Mouse (Mus musculus): ENCODE results near the gene Fbxl2. TPM values are rescaled to one million over a fixed set of nuclear protein-coding genes. Genes with fewer than 3 reads are reported as not detected.

Fbxl2 gene
- total and polyA plus RNA-seq, 3 experiments = 0.54 to 1.1 (median 0.81) TPM

DNA sequence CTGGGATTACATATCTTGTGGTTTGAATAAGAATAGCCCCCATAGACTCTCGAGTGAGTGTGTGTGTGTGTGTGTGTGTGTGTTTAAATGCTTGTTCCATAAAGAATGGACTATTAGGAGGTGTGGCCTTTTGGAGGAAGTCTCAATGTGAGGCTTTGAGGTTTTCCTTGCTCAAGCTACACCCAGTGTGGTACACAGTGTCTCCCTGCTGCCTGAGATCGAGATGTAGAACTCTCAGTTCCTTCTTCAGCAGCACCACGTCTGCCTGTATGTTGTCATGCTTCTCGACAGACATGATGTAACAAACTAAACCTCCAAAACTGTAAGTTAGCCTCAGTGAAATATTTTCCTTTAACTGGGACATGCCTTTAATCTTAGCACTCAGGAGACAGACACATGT lies 117.4 kb downstream of the Fbxl2 start (continued):
- TF ChIP-seq ZKSCAN1 (IDR thresholded peaks at IDR 0.05; ENCODE audit: borderline replicate concordance, low read depth, low read length) (no peak), ELF1 (IDR thresholded peaks at IDR 0.05; ENCODE audit: low read depth, low read length) (no peak; the same call in 1 of the 2 replicates), MAZ (IDR thresholded peaks at IDR 0.05; ENCODE audit: low read depth, low read length) (no peak), MAX (IDR thresholded peaks at IDR 0.05; ENCODE audit: low read length) (no peak; the same call in 1 of the 2 replicates), ZMIZ1 (IDR thresholded peaks at IDR 0.05; ENCODE audit: low read depth, low read length) (peak; percentile 30; the same call in 1 of the 2 replicates)

DNA sequence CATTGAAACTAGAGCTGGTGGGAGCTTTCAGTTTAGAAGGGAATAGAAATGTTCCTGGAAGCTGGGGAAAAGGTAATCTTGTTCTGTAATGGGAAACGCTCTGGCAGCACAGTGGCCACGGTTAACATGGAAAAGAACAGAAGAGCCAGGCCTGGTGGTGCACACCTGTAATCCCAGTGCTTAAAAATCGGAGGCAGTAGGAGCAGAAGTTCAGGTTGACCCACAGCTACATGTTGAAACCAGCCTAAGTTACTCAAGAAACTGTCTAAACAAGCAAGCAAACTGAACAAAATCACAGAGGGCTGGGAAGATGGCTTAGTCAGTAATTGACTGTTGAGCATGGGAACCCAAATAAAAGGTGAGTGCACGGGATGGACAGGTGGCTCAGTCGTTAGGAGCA lies 121.1 kb downstream of the Fbxl2 start:
- Histone ChIP-seq H3K27ac (ENCODE audit: insufficient read depth, low read depth) (no peak overlapping the region), H3K4me3 (replicated peaks in 1 of 3; ENCODE audit: low read depth in 2 of 3, low read length in 2 of 3, poor library complexity in 1 of 3) (no peak overlapping the region), H3K36me3 (replicated peaks in 1 of 2; ENCODE audit: control insufficient read depth in 1 of 2, insufficient read depth in 1 of 2, low read length in 1 of 2) (peaks cover 3 to 34% of the 10 kb centered on the region in 2 experiments), H3K27me3 (replicated peaks) (no peaks in the 10 kb centered on the region), H3K79me2 (replicated peaks; ENCODE audit: control insufficient read depth, extremely low read depth, insufficient read depth, poor library complexity, severe bottlenecking) (no peaks in the 10 kb centered on the region), H3K9me3 (replicated peaks; ENCODE audit: low read length) (no peaks in the 10 kb centered on the region), H3K9ac (ENCODE audit: insufficient read depth, low read depth) (no peak overlapping the region), H3K4me1 (ENCODE audit: control insufficient read depth in 1 of 2, insufficient read depth in 2 of 2) (peaks cover 4 to 17% of the 10 kb centered on the region in 2 experiments; a peak in 2 of 4 replicates), H3K4me2 (ENCODE audit: insufficient read depth, low read depth, poor library complexity, severe bottlenecking) (no peak overlapping the region)
- in situ Hi-C loops (cut with MboI; ENCODE audit: low pct_ligation_motif_present, low pct_unique_long_range_greater_than_20kb, low sequenced_read_pairs) = loop anchor here (10.0 kb wide), 1 partner anchor 180 kb away; the partner anchor contains the start of gene Clasp2
- no peak for DNase-seq (ENCODE audit: extremely low read depth)
- TF ChIP-seq ZKSCAN1 (IDR thresholded peaks at IDR 0.05; ENCODE audit: borderline replicate concordance, low read depth, low read length) (no peak), MXI1 (IDR thresholded peaks at IDR 0.05; ENCODE audit: low read depth, low read length) (no peak), ZNF384 (IDR thresholded peaks at IDR 0.05; ENCODE audit: low read depth, low read length) (no peak), EP300 (IDR thresholded peaks at IDR 0.05; ENCODE audit: low read length) (no peak), KAT2A (IDR thresholded peaks at IDR 0.05; ENCODE audit: insufficient replicate concordance, low read length) (no peak), CHD2 (IDR thresholded peaks at IDR 0.05; ENCODE audit: low read length) (no peak), POLR2A (IDR thresholded peaks at IDR 0.05; ENCODE audit: low read depth, low read length) (no peak), JUN (IDR thresholded peaks at IDR 0.05; ENCODE audit: insufficient read depth, low read depth, low read length) (no peak)
- dilution Hi-C loops (cut with MboI; ENCODE audit: extremely low pct_ligation_motif_present, extremely low pct_unique_long_range_greater_than_20kb, low sequenced_read_pairs) = no loop called here

- dilution Hi-C loops (cut with MboI; ENCODE audit: extremely low pct_ligation_motif_present, extremely low pct_unique_long_range_greater_than_20kb, low sequenced_read_pairs) (no loop called here), in situ Hi-C loops (cut with MboI; ENCODE audit: low pct_ligation_motif_present, low pct_unique_long_range_greater_than_20kb, low sequenced_read_pairs) (loop anchor here (10.0 kb wide), 1 partner anchor 178 kb away; the partner anchor contains the start of gene Clasp2)
- no peak for TF ChIP-seq SIN3A (IDR thresholded peaks at IDR 0.05; ENCODE audit: low read length)
- no peak for TF ChIP-seq RAD21 (IDR thresholded peaks at IDR 0.05; ENCODE audit: low read depth, low read length)
- TF ChIP-seq E2F4 (IDR thresholded peaks at IDR 0.05; ENCODE audit: insufficient replicate concordance, low read depth, low read length) = no peak
- TF ChIP-seq JUN (IDR thresholded peaks at IDR 0.05; ENCODE audit: insufficient read depth, low read depth, low read length) = no peak
- TF ChIP-seq POLR2AphosphoS2 (IDR thresholded peaks at IDR 0.05; ENCODE audit: low read depth, low read length) = no peak
- no peak for TF ChIP-seq USF1 (IDR thresholded peaks at IDR 0.05; ENCODE audit: low read depth, low read length)
- TF ChIP-seq ZC3H11A (IDR thresholded peaks at IDR 0.05; ENCODE audit: low read depth, low read length) = no peak
- TF ChIP-seq NRF1 (IDR thresholded peaks at IDR 0.05; ENCODE audit: low read depth, low read length) = no peak
- no peak for TF ChIP-seq PAX5 (IDR thresholded peaks at IDR 0.05; ENCODE audit: low read length)
- no peak for TF ChIP-seq MYC (IDR thresholded peaks at IDR 0.05; ENCODE audit: low read depth, low read length)
- TF ChIP-seq MAZ (IDR thresholded peaks at IDR 0.05; ENCODE audit: low read depth, low read length) = no peak
- TF ChIP-seq NELFE (IDR thresholded peaks at IDR 0.05; ENCODE audit: low read depth, low read length) = no peak
- no peak for TF ChIP-seq SMC3 (IDR thresholded peaks at IDR 0.05; ENCODE audit: low read depth, low read length)
- TF ChIP-seq ELF1 (IDR thresholded peaks at IDR 0.05; ENCODE audit: low read depth, low read length) = no peak
- no peak overlapping the region for H3K9ac ChIP-seq (ENCODE audit: insufficient read depth, low read depth)
- peaks cover 6 to 49% of the 10 kb centered on the region in 2 experiments for H3K36me3 ChIP-seq (replicated peaks in 1 of 2; ENCODE audit: control insufficient read depth in 1 of 2, insufficient read depth in 1 of 2, low read length in 1 of 2)
- H3K27ac ChIP-seq (ENCODE audit: insufficient read depth, low read depth) = no peak overlapping the region
- no peaks in the 10 kb centered on the region for H3K27me3 ChIP-seq (replicated peaks)
- DNase-seq (ENCODE audit: extremely low read depth) = no peak
- H3K4me3 ChIP-seq (replicated peaks in 1 of 3; ENCODE audit: low read depth in 2 of 3, low read length in 2 of 3, poor library complexity in 1 of 3) = no peak overlapping the region
- H3K4me1 ChIP-seq (ENCODE audit: control insufficient read depth in 1 of 2, insufficient read depth in 2 of 2) = no peaks in the 10 kb centered on the region
- no peak overlapping the region for H3K4me2 ChIP-seq (ENCODE audit: insufficient read depth, low read depth, poor library complexity, severe bottlenecking)
- H3K79me2 ChIP-seq (replicated peaks; ENCODE audit: control insufficient read depth, extremely low read depth, insufficient read depth, poor library complexity, severe bottlenecking) = no peaks in the 10 kb centered on the region
- H3K9me3 ChIP-seq (replicated peaks; ENCODE audit: low read length) = no peaks in the 10 kb centered on the region
Measured at GRCm38 (mm10) chr9:113922677-113923076, 123.3 kb downstream of the Fbxl2 start.
